Mouse (Mus musculus) G1E (cell line): ENCODE data around the gene Setd4.

Source experiments
- CTCF ChIP-seq: IDR thresholded peaks from 2 replicates; pipeline ENCODE4 v1.5.1; 2012; ENCODE audit warnings: low read depth, low read length, inconsistent platforms, mixed read lengths
- GATA1 ChIP-seq: IDR thresholded peaks from 2 replicates; pipeline ENCODE4 v1.6.1; 2012; ENCODE audit warnings: borderline replicate concordance, low read length, inconsistent platforms, mixed read lengths
- GATA2 ChIP-seq: IDR thresholded peaks from 2 replicates; pipeline ENCODE4 v1.6.1; 2012; ENCODE audit warnings: low read depth, low read length, inconsistent platforms, borderline replicate concordance
- POLR2AphosphoS5 ChIP-seq: IDR thresholded peaks from 2 replicates; pipeline ENCODE4 v1.6.1; 2012; ENCODE audit warnings: low read depth, low read length, inconsistent platforms; ENCODE audit not compliant: insufficient replicate concordance
- TAL1 ChIP-seq: conservative IDR thresholded peaks from 2 replicates; pipeline ENCODE4 v1.6.1; 2012; ENCODE audit warnings: low read depth, low read length, inconsistent platforms, mixed read lengths

GRCm38 (mm10) chr16:93574521-93575191 is 29.2 kb downstream of the Setd4 start:
- no peak for TF ChIP-seq CTCF
- TF ChIP-seq TAL1: no peak
- TF ChIP-seq POLR2AphosphoS5: no peak
- TF ChIP-seq GATA2: no peak
- TF ChIP-seq GATA1: no peak
